Mouse (Mus musculus) embryonic facial prominence, embryonic 15.5 days (tissue): ENCODE results near the gene Olfr960. TPM values are rescaled to one million over a fixed set of nuclear protein-coding genes. Genes with fewer than 3 reads are reported as not detected.
A peak's percentile ranks its signal among the peaks of the same experiment; 100 is the strongest.

Experiments used
- ATAC-seq: fragments of 200-750 bp; cut with Nextera tagmentation; 2 replicates; pipeline ENCODE4 v1.8.0; 2017; ENCODE audit warnings: low read depth, moderate TSS enrichment; ENCODE audit not compliant: insufficient number of reproducible peaks, low FRiP score, low TSS enrichment
- H3K27ac ChIP-seq: fragments of 300-500 bp; sonication (generic); replicated peaks from 2 replicates; pipeline ENCODE4 v1.5.1; 2015; ENCODE audit warnings: mild to moderate bottlenecking, inconsistent platforms
- H3K27me3 ChIP-seq: fragments of 300-500 bp; sonication (generic); 2 replicates; pipeline ENCODE4 v1.6.1; 2015; ENCODE audit warnings: inconsistent platforms
- H3K36me3 ChIP-seq: fragments of 300-500 bp; sonication (generic); 2 replicates; pipeline ENCODE4 v1.6.1; 2015; ENCODE audit warnings: mild to moderate bottlenecking, inconsistent platforms
- H3K4me1 ChIP-seq: fragments of 300-500 bp; sonication (generic); 2 replicates; pipeline ENCODE4 v1.6.1; 2015; ENCODE audit warnings: inconsistent platforms
- H3K4me2 ChIP-seq: fragments of 300-500 bp; sonication (generic); replicated peaks from 2 replicates; pipeline ENCODE4 v1.6.1; 2015; ENCODE audit warnings: mild to moderate bottlenecking, inconsistent platforms
- H3K4me3 ChIP-seq: fragments of 300-500 bp; sonication (generic); replicated peaks from 2 replicates; pipeline ENCODE4 v1.5.1; 2015; ENCODE audit warnings: mild to moderate bottlenecking, inconsistent platforms
- H3K9ac ChIP-seq: fragments of 300-500 bp; sonication (generic); 2 replicates; pipeline ENCODE4 v1.6.1; 2015; ENCODE audit warnings: inconsistent platforms
- H3K9me3 ChIP-seq: fragments of 300-500 bp; sonication (generic); replicated peaks from 2 replicates; pipeline ENCODE4 v1.6.1; 2016; ENCODE audit warnings: inconsistent platforms
- WGBS: fragments of 180-500 bp; shearing (Covaris S2); methylation state at CpG from one replicate; pipeline ENCODE4 v1.1.7; 2015; 5-methylcytosine and 5-hydroxymethylcytosine counted together
- polyA plus RNA-seq: library from polyadenylated mRNA; unstranded; fragments of >200 nt; fragmentation: Nextera tagmentation; extraction: Ambion mirVana; gene quantifications from 2 replicates; pipeline ENCODE4 v1.2.1, GENCODE M21; 2015

The Olfr960 gene
- not detected in 2 replicates for polyA plus RNA-seq

DNA sequence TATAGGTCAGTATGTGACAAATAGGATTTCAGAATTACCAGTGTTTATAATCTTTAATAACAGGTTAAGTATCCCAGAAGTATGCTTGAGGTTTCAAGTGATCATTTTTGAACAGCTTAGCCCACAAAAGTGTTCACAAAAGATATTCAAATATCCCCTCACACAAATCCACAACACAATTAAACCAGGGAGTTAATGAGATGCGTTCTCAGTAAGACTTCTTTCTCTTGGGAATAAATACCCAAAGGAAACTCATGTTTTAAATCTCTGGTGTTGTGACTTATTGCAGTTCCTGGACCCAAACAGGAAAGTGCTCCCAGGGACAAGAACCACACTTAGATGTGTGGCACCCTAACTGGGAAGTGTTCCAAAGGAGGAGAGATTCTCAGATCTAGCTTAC, at the start of gene Olfr960:
Olfr960 (plus strand) TSS at position 301 of the 400 bp plus-strand sequence.
- Histone ChIP-seq H3K4me2 (no peak within 1 kb of the TSS), H3K27me3 (no peaks in the 10 kb centered on the region), H3K9ac (no peak within 1 kb of the TSS), H3K4me1 (no peaks in the 10 kb centered on the region), H3K27ac (no peak within 1 kb of the TSS), H3K36me3 (no peaks in the 10 kb centered on the region), H3K4me3 (no peak within 1 kb of the TSS), H3K9me3 (no peaks in the 10 kb centered on the region)
- WGBS = 60% methylated on average over 1 of the region's 1 CpGs
- no peak for ATAC-seq

DNA sequence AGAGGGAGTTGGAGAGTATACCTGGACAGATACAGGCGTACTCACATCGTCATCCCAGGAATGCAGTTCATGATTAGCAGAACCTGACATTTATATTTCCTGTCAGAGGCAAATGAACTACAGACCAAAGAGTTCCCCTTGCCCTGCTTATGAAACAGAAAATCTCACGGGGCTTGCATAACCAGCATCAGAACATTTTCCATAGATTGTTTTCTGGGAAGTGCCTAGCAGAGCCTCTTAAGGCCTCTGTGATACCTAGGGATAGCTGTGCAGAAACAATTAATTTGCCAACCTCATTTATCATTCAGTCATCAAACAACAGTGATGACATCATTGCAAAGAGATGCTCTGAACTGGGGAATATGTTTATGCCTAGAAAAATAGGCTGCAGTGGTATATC, 45.7 kb upstream of the Olfr960 start, which contains the start of gene Olfr959:
Olfr959 (minus strand) TSS at position 101 of the 400 bp plus-strand sequence.
- H3K4me1 ChIP-seq = no peaks in the 10 kb centered on the region
- ATAC-seq = no peak

GRCm38 (mm10) chr9:39577050-39577449, 44.1 kb upstream of the Olfr960 start:
- 78% methylated on average over 5 of the region's 5 CpGs for WGBS
- ATAC-seq = no peak
- H3K4me2 ChIP-seq = no peak overlapping the region

More for the DNA sequence above, 45.7 kb upstream of the Olfr960 start, which contains the start of gene Olfr959:
- no peak within 1 kb of the TSS for H3K9ac ChIP-seq
- 58% methylated on average over 3 of the region's 3 CpGs for WGBS
- no peaks in the 10 kb centered on the region for H3K9me3 ChIP-seq
- H3K36me3 ChIP-seq = no peaks in the 10 kb centered on the region
- no peak within 1 kb of the TSS for H3K4me2 ChIP-seq
- no peaks in the 10 kb centered on the region for H3K27me3 ChIP-seq
- H3K27ac ChIP-seq = no peak within 1 kb of the TSS
- H3K4me3 ChIP-seq = no peak within 1 kb of the TSS

DNA sequence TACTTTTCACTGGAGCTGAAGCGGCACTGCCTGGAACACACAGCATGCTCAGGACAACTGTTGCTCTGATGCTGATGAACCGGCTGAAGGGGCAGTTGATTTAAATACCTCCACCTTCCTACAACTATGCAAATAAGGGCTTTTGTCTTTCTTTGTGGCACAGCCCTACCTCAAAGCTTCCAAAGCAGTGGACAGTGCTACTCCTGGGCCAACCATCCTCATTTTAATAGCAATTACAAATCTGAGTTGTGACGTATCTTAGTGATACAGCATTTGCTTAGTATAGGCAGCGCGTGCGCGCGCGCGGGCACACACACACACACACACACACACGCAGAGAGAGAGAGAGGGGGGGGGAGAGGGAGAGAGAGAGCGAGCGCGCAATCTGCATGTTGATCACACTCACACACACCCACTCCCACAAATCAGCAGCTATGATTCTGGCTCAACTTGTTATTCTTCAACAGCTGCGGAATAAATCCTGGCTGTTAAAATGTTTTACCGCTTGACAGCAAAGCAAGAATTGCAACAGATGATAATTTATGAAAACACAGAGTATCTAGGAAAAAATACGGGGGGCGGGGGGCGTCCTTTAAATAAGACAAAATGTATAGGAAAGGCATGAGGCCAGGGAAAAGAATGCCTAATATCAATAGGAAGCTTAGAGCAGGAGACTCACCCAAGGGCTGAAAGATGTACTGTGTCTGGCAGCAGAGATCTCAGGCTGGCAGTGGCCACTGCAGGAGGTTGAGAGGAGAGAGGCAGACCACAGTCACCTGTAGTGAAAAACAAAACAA, 18.4 kb upstream of the Olfr960 start:
- no peaks in the 10 kb centered on the region for H3K36me3 ChIP-seq
- H3K4me3 ChIP-seq = peak overlapping the region; percentile 43
- peak; percentile 63; the same call in 1 of the 2 replicates for ATAC-seq
- peak overlapping the region; percentile 85; the same call in 1 of the 2 replicates for H3K27ac ChIP-seq
- H3K9me3 ChIP-seq = no peaks in the 10 kb centered on the region
- H3K27me3 ChIP-seq = no peaks in the 10 kb centered on the region
- WGBS = under 1% methylated on average over 19 of the region's 19 CpGs
- 0 out of 2 replicates have a peak, but pooled peaks cover 10% of the 10 kb centered on the region for H3K4me1 ChIP-seq
- peak overlapping the region; percentile 68 for H3K4me2 ChIP-seq
- H3K9ac ChIP-seq = peak overlapping the region; percentile 33; the same call in 1 of the 2 replicates

More at GRCm38 (mm10) chr9:39577050-39577449, 44.1 kb upstream of the Olfr960 start:
- no peaks in the 10 kb centered on the region for H3K9me3 ChIP-seq
- no peaks in the 10 kb centered on the region for H3K4me1 ChIP-seq
- no peak overlapping the region for H3K4me3 ChIP-seq
- H3K36me3 ChIP-seq = no peaks in the 10 kb centered on the region
- H3K9ac ChIP-seq = no peak overlapping the region
- no peak overlapping the region for H3K27ac ChIP-seq
- no peaks in the 10 kb centered on the region for H3K27me3 ChIP-seq

- peak overlapping the region; percentile 68 for H3K4me2 ChIP-seq
- no peaks in the 10 kb centered on the region for H3K27me3 ChIP-seq
- 0 out of 2 replicates have a peak, but pooled peaks cover 10% of the 10 kb centered on the region for H3K4me1 ChIP-seq
- ATAC-seq = peak; percentile 74
- H3K9me3 ChIP-seq = no peaks in the 10 kb centered on the region
- peak overlapping the region; percentile 33; the same call in 1 of the 2 replicates for H3K9ac ChIP-seq
- peak overlapping the region; percentile 85; the same call in 1 of the 2 replicates for H3K27ac ChIP-seq
- H3K36me3 ChIP-seq = no peaks in the 10 kb centered on the region
- H3K4me3 ChIP-seq = peak overlapping the region; percentile 43
- WGBS = under 1% methylated on average over 9 of the region's 9 CpGs
Measured at GRCm38 (mm10) chr9:39603333-39603845, 17.8 kb upstream of the Olfr960 start.

DNA sequence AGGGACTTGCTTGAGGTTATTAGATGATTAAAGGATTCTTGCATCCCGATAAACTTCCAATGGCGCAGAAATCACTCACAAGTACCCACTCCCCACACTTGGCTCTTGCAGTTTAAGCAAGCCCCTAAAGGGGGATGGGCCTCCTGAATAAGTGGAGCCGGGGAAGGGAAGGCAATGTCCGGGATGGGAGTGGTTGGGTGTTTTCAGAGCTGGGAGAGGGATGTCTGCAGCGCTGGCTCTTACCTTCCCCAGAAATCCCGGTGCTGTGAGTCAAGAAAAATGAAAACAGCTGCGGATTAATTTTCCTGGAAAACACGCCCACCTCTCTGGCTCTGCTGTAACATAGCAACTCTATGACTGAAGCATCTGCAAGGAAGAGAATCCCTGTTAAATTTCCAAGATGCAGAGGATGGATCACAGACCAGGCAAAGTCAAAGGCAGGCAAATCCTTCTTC, 17.1 kb upstream of the Olfr960 start, which contains the start of gene AW551984:
AW551984 (minus strand) TSS at position 405 of the 455 bp plus-strand sequence.
- peak within 1 kb of the TSS; percentile 85 for H3K27ac ChIP-seq
- no peaks in the 10 kb centered on the region for H3K9me3 ChIP-seq
- 1% methylated on average over 8 of the region's 8 CpGs for WGBS
- H3K9ac ChIP-seq = 0 out of 2 replicates have a peak within 1 kb of the TSS, but pooled peaks have one; percentile 33
- H3K27me3 ChIP-seq = no peaks in the 10 kb centered on the region
- H3K4me3 ChIP-seq = peak within 1 kb of the TSS; percentile 43
- peak within 1 kb of the TSS; percentile 68 for H3K4me2 ChIP-seq
- 0 out of 2 replicates have a peak, but pooled peaks cover 10% of the 10 kb centered on the region for H3K4me1 ChIP-seq
- no peaks in the 10 kb centered on the region for H3K36me3 ChIP-seq
- peak; percentile 79 for ATAC-seq

DNA sequence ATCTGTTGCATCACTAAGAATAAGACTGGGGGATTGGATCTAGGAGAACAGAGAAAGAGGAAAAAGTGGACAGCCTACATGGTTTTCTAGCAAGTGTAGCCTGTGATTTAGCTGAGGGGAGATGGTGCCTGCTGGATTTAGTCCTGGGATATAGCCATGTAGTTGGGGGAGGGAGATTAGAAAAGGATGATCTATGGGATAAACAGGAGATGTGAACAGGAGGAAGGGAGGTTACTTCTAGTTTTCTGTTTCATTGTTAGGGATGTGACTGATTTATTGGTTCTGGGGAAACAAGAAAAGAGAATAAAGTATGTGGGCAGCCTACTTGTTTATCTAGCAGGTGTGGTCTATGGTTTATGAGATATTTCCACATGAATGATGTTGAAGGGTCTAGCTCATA, 12.7 kb upstream of the Olfr960 start:
- Histone ChIP-seq H3K4me3 (no peak overlapping the region), H3K4me2 (no peak overlapping the region), H3K9ac (no peak overlapping the region), H3K9me3 (no peaks in the 10 kb centered on the region), H3K27me3 (no peaks in the 10 kb centered on the region), H3K4me1 (0 out of 2 replicates have a peak, but pooled peaks cover 5% of the 10 kb centered on the region), H3K36me3 (no peaks in the 10 kb centered on the region), H3K27ac (no peak overlapping the region)
- no peak for ATAC-seq

DNA sequence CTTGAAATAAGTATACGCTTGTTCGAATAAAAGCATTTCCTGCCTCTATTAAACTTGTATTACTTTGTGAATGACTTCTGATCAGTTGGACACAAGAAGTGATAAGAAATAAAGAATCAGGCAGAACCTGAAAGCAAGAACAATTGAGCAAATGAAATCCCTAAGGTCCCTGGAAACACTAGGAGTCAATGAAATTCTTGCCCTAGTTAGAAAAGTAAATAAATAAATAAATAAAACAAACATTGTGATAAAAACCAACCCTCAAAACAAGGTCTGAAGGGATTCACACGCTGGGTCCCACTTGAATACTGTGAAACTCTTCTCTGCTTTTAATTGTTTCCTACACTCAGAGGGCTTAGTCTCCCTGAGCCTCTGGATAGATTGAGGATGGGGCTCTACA, 10.8 kb upstream of the Olfr960 start, which contains the start of gene Olfr148:
Olfr148 (plus strand) TSS at position 301 of the 400 bp plus-strand sequence.
- Histone ChIP-seq H3K9me3 (no peaks in the 10 kb centered on the region), H3K27ac (no peak within 1 kb of the TSS), H3K36me3 (no peaks in the 10 kb centered on the region), H3K9ac (no peak within 1 kb of the TSS), H3K4me2 (no peak within 1 kb of the TSS), H3K4me1 (no peaks in the 10 kb centered on the region), H3K4me3 (no peak within 1 kb of the TSS), H3K27me3 (no peaks in the 10 kb centered on the region)
- 72% methylated on average over 3 of the region's 3 CpGs for WGBS
- ATAC-seq = no peak

- no peak for ATAC-seq
- 68% methylated on average over 1 of the region's 1 CpGs for whole genome bisulfite sequencing
Measured at GRCm38 (mm10) chr9:39611953-39612352, 9.2 kb upstream of the Olfr960 start.

GRCm38 (mm10) chr9:39623783-39624182, 2.6 kb downstream of the Olfr960 start:
- Histone ChIP-seq H3K27me3 (no peaks in the 10 kb centered on the region), H3K4me1 (no peaks in the 10 kb centered on the region), H3K4me3 (no peak overlapping the region), H3K27ac (no peak overlapping the region), H3K9ac (no peak overlapping the region), H3K4me2 (no peak overlapping the region), H3K9me3 (no peaks in the 10 kb centered on the region), H3K36me3 (no peaks in the 10 kb centered on the region)
- ATAC-seq = no peak
- 92% methylated on average over 3 of the region's 3 CpGs for WGBS

More at GRCm38 (mm10) chr9:39611953-39612352, 9.2 kb upstream of the Olfr960 start:
- no peaks in the 10 kb centered on the region for H3K36me3 ChIP-seq
- no peak overlapping the region for H3K4me3 ChIP-seq
- H3K27me3 ChIP-seq = no peaks in the 10 kb centered on the region
- no peaks in the 10 kb centered on the region for H3K9me3 ChIP-seq
- no peak overlapping the region for H3K9ac ChIP-seq
- H3K4me1 ChIP-seq = no peaks in the 10 kb centered on the region
- no peak overlapping the region for H3K27ac ChIP-seq
- H3K4me2 ChIP-seq = no peak overlapping the region

GRCm38 (mm10) chr9:39624711-39625110, 3.5 kb downstream of the Olfr960 start:
- Histone ChIP-seq H3K4me1 (no peaks in the 10 kb centered on the region), H3K4me2 (no peak overlapping the region), H3K4me3 (no peak overlapping the region), H3K36me3 (no peaks in the 10 kb centered on the region), H3K9me3 (no peaks in the 10 kb centered on the region), H3K27ac (no peak overlapping the region), H3K27me3 (no peaks in the 10 kb centered on the region), H3K9ac (no peak overlapping the region)
- WGBS = 75% methylated on average over 2 of the region's 2 CpGs
- ATAC-seq = no peak
